Mouse (Mus musculus): ENCODE data around the gene Gria4. TPM values are rescaled to one million over a fixed set of nuclear protein-coding genes. Genes with fewer than 3 reads are reported as not detected.
"Not testable (repeated sequence)": the region's sequence is repeated elsewhere in the genome, so short reads cannot be mapped to it uniquely, and the experiment has no call there.

Gene Gria4
- total RNA-seq (2017): not detected in 2 replicates

DNA sequence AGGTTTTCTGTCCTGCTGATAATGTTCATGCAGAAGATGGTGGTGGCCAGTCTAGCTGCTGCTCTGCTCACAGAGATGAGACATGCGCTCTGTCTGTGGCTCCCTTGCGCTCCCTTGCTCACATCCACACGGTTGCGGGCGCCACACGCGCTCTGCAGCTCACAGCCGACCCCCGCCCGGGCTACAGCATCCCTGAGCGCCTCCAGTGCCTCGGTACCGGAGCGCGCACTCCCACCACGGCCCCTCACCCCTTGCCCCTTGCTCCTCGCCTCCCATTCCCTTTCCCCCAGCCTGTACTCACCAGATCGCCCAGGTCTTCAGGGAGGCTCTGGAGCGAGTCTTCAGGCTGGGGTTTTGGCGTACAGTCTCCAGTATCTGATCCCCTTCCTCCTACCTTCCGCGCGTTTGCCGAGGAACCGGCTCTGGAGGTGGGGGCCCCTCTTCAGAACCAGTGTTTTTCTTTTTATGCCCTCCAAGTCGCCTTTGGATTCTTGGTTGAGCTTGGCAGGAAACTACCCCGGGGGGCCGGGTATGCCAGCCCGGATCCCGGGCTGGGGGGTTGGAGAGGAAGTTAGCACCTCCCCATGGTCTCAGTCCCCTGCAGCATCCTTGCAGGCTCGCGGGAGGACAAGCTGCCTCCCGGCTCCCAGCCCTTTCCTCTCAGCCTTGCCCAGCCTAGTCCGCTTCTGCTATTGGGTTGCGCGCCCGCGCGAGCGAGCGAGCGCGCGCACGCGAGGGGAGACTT lies at the start of gene Gria4:
Gene Gria4 (minus strand): TSS at position 691 of the 745 bp plus-strand sequence.
- ATAC-seq (replicated peaks; ENCODE audit: low read depth, poor library complexity, severe bottlenecking): no peak

DNA sequence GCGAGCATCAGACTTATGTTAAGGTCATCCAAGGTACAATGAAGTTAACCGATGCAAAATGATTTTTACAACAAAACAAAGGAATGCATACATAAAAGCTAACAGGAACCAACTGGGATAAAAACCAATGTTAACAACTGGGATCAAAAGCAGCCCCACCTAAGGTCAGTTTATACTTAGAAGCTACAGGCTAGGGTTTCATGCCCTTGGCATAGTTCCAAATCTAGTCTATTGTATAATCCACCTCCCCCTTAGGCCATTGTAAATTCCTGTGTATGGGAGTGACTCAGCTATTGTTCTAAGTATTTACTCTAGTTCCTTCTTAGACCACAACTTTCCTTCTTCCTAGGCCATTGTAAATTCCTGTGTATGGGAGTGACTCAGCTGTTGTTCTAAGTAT lies 14.9 kb upstream of the Gria4 start:
- not testable (repeated sequence) for ATAC-seq (replicated peaks; ENCODE audit: low read depth, poor library complexity, severe bottlenecking)

DNA sequence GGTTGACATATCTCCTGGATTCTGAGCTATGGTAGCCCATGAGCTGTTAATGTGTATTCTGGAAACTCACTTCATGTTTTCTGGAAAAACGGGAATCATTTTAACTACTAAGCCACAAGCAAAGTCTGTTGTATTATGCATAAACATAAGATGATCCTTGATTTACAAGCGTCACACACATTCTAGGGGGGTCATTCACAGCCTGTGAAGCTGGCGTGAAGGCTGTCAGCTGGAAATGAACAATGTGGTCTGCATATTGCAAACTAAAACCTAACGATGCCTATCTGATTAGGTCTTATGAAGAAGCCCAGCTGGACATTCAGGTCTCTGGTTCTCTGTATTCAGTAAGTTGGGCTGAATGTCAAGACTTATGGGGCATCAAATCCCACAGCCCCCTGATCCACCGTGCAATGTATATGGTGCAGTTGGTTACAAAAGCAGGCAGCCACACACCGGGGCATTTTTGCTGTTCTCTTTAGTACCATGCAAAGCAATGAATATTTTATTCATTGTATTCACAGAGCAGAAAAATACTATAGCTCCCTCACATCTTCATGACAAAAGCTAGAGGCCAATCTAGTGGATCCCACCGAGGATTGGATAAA lies 7.2 kb upstream of the Gria4 start:
- ATAC-seq (replicated peaks; ENCODE audit: low read depth, poor library complexity, severe bottlenecking): no peak

DNA sequence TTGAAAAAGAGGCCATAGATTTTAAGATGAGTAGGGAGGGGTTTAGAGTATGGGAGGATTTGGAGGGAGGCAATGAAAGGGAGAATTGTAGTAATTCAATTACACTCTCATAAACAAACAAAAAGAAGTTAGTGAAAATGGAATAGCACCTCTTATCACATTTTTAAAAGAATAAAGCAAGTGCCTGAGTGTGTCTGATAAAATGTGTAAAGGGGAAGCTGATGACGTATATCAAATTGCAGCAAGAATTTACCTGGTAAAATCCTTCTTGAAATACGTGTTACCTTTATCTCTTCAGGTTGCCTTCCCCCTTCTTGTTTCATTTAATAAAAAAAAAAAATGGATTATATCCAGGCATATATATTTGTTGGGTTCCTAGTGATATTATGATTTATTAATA lies 1.4 kb upstream of the Gria4 start:
- ATAC-seq (replicated peaks; ENCODE audit: low read depth, poor library complexity, severe bottlenecking): no peak

DNA sequence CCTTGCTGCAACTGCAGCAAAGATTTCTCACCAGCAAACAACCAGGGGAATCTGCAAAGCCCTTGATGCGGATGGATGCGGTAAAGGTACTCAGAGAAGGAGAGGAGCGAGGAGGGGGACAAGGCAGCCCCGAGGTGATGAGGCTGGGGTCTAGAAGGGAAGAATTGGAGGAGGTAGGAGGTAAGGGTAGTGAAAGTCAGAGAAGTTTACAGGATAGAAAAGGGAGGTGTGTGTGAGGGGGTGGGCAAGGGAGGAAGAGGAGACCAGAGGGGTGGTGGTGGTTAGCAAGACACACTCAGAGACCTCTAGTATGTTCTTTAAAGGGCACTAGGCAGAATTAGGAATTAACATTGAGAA lies 233 bp upstream of the Gria4 start:
- no peak for ATAC-seq (replicated peaks; ENCODE audit: low read depth, poor library complexity, severe bottlenecking)

DNA sequence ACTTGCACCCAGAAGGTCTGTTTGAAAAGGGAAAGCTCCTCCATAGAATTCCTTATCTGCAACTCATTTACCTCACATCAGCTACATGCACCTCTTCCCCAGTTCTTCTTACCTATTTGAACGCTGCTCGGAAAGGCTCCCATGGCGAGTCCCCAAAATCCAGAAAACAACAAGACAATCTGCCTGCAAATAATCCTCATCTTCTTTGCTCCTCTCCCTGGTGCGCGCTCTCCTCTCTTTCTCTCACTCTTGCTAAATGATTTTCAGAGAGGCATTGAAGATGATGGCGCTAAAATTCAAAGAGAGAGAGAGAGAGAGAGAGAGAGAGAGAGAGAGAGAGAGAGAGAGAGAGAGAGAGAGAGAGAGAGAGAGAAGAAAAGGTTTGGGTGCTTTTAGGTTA lies 959 bp downstream of the Gria4 start:
- no peak for ATAC-seq (replicated peaks; ENCODE audit: low read depth, poor library complexity, severe bottlenecking)

DNA sequence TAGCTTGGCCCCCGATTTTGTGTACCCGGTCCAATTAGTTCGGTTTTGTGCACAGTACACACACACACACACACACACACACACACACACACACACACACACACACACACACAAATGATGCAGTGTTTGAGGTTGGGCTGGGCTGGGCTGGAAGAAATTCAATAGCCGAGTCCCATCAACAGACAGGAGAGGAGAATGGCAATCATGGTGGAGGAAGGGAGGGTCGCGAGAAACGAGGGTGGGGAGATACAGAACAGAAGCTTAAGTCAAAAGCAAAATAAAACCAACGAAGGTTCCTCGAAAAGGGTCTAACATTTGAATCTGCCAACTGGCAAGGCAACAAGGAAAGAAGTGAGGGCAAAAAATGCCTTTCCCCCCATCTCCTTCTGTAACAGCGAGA lies 1.6 kb downstream of the Gria4 start:
- ATAC-seq (replicated peaks; ENCODE audit: low read depth, poor library complexity, severe bottlenecking): no peak

DNA sequence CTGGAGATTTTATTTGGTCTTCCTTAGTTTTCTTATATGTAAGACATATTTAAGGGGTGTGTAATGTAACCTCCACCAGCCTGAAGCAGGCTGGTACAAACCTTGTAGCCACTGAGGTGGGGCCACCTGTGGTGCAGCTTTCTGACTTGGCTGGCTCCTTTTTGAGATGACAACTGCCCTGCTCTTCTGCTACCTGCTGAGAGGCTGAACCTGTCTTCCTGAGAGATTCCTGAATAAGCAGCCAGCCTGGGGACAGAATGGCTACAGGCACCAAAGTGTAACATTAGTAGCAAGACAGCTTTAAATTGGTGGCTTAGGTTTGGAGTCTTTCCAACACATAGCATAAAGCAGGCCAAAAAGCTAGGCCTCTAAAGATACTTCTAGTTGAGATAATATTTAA lies 46.6 kb downstream of the Gria4 start:
- ATAC-seq (replicated peaks; ENCODE audit: low read depth, poor library complexity, severe bottlenecking): not testable (repeated sequence)

DNA sequence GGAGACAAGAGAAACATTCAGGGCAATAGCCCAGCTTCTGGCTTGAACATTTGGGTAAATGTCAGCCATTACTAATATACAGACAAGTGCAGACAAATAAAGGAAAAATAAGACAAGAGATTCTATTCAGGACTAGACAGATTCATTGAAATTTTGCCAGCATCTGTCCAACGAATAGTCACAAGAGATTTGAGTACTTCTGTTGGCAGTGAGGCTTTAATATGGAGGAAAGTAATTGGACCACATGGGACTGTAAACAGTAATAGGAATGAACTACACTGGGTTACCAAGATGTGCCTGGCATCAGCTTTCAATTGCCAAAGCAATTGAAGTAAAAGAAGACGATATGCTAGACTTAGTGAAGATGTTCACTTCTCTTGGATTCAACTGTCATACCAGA lies 81.9 kb downstream of the Gria4 start:
- ATAC-seq (replicated peaks; ENCODE audit: low read depth, poor library complexity, severe bottlenecking): no peak

DNA sequence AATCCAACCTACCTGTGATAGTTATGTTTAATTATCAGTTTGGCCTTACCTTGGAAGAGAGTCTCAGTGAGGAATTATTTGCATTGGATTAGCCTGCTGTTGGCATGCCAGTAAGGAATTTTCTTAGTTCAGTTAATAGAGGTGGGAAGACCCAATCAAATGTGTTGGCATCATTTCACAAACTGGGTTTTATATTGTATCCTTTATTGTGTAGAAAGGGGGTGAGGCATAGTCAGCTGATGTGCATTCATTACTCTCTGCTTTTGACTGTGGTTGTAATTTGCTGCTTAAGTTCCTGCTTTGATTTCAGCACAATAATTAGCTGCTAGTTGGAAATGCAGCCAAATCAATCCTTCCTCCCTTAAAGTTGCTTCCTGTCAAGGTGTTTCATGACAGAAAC lies 83.7 kb downstream of the Gria4 start:
- ATAC-seq (replicated peaks; ENCODE audit: low read depth, poor library complexity, severe bottlenecking): no peak

DNA sequence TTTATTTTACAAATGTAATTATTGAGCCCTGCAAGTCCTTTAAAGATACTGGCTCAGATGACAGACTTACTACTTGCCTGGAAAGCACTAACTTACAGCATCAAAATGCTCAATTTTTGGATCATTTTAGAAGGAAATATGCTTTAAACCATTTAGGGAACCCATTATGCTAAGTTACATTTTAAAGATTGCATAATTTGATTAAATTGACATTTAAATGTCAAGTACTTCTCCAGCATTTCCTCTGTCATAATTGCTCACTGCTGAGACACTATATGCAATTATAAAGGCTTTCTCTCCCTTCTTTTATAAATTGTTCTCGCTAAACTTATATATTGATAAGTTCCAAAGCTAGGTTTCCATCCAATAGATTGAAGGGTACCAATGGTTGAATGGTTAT lies 108.9 kb downstream of the Gria4 start:
- no peak for ATAC-seq (replicated peaks; ENCODE audit: low read depth, poor library complexity, severe bottlenecking)

DNA sequence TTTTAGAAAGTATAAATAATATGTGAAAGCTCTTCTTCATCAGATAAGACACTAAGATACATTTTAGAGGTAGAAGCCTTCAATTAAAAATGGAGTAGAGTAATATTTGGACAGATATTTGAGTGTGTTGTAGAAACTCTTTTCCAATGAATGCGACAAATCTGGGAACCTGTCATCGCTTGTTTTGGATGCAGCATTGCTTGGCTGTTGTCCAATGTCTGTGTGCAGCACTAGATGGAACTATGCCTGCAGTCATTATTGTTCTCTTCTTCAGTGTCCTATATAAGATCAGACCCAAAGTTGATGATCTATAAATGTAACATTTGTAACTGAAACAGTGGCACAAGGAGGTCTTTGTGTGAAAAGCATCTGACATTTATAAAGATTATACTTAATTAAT lies 115.8 kb downstream of the Gria4 start:
- no peak for ATAC-seq (replicated peaks; ENCODE audit: low read depth, poor library complexity, severe bottlenecking)

DNA sequence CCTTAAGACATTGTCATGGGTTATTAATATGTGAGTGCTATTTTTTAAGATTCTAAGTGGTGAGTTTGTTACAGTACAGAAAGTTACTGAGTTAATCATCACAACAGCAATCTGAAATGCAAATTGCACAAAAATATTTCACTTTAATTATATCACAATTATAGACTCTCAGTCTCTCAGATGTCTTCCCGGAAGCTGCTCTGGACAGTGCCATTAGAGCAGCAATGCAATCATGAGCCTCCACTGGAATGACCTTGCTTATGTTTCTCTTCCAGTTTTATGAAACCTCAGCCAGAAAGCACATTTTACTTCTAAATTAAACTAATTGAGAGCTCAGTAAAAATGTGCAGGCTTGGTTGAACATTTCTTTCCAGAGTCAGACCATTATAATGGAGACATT lies 116.9 kb downstream of the Gria4 start:
- no peak for ATAC-seq (replicated peaks; ENCODE audit: low read depth, poor library complexity, severe bottlenecking)

DNA sequence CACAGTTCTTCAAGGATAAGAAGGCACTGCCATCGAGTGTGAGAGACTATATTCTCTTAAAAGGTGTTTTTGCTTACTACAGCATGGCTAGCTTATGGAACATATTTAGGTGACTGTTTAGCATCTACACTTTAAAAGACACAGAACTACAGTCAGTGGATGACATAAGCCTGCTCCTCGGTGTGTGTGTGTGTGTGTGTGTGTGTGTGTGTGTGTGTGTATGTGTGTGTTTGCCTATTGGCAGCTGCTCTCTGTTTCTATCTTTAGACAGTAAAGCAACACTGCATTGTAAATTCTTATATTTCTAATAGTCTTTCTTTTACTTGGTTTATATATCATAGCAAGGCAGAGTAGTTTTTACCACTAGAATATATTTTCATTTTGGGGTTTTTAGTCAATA lies 130.3 kb downstream of the Gria4 start:
- no peak for ATAC-seq (replicated peaks; ENCODE audit: low read depth, poor library complexity, severe bottlenecking)

DNA sequence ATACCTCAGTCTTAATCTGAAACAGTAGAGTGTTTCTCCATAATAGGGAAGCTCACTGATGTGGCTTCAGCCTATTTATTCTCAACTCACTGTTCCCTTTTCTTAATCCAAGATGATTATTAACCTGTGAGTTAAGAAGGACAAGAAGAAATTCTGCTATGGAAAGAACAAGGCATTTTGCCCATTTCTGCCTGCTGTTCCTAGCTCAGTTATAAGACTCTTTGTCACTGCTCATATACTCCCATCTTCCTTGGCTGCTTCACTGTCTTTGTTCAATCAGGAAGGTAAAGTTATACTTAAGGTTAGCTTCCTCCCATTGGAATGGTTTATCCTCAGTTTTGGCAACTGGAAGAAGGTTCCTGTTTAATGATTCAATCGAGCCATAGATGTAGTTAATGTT lies 133.6 kb downstream of the Gria4 start:
- ATAC-seq (replicated peaks; ENCODE audit: low read depth, poor library complexity, severe bottlenecking): no peak

DNA sequence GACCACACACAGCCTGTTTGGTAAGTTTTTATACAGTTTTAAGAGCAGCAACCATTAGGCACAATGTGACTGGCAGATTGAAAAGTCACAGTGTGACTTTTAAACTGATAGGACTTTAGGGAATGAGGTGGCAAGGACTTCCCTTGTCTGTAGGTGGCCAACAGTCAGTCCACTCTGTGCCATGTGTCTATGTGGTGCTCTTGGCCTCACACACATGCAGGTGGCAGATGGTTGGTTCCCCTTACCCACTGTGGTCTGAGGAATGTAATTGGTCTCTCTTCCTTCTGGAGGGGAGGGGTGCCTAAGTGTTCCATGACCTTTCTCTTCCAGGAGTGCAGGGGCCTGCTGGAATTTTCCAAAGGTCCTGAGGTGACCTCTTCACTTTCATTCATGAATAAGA lies 137.1 kb downstream of the Gria4 start:
- no peak for ATAC-seq (replicated peaks; ENCODE audit: low read depth, poor library complexity, severe bottlenecking)

DNA sequence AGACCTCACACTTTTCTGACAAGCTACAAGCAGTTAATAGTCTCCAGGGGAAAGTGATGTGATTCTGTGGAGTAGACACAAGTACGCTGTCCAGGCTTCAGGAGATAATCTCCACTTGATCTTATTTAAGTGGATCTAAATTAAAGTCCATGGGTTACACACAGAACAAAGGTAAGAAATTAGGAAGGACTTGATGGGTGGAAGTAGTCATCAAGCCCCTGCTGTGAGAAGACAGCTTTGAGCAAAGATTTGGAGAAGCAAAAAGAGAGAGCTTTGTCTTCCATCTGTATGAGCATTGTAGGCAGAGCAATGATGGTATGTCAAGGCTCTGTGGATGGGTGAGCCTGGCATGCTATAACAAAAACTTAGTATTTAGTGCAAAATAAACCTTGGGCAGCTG lies 141.7 kb downstream of the Gria4 start:
- ATAC-seq (replicated peaks; ENCODE audit: low read depth, poor library complexity, severe bottlenecking): no peak

DNA sequence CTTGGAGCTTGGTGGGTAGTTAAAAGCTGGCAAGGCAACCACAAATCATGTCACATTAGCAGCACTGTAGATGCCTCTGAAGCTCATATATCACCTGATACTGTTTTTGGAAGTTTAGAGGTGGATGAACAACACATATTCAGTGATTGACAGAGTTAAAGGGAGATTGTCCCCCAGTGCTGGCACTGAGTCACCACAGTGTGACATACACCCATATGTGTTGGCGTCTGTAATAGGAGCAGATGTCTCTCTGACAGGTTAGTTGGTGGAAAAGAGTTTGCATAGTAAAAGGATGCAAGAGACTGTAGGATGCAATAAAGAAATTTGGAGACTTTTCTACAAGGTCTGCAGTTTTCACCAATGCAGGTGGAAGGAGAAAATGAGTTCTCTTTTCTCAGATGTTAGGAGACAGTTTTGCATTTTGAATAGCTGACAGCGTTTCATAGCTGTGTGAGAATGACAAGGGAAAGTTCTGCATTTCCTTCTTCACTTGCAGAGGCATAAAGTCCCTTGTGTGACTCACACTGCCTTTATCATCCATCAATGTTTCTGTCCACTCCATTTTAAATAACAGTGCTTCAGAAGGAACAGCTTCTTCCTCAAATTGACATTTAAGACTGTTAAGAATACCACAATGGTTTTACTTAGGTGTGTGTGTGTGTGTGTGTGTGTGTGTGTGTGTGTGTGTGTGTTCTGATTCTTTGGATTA lies 156.7 kb downstream of the Gria4 start:
- ATAC-seq (replicated peaks; ENCODE audit: low read depth, poor library complexity, severe bottlenecking): no peak

DNA sequence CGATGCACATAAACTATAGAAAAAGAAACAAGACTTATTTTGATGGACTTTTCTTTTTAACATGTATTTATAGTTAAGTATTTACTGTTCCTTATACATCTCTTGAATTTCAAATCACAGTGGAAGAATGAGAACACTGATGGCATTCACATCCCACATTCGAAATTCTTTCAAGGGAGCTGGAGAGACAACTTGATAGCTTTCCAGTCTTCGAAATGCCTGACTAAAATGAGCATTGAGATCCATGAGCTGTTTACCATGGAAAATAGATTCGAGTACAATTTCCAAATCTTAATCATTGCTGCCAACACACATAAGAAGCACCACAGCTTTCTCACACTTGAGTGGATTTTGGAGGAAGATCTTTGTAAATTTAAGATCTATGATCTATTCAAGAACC lies 164.1 kb downstream of the Gria4 start:
- ATAC-seq (replicated peaks; ENCODE audit: low read depth, poor library complexity, severe bottlenecking): no peak

DNA sequence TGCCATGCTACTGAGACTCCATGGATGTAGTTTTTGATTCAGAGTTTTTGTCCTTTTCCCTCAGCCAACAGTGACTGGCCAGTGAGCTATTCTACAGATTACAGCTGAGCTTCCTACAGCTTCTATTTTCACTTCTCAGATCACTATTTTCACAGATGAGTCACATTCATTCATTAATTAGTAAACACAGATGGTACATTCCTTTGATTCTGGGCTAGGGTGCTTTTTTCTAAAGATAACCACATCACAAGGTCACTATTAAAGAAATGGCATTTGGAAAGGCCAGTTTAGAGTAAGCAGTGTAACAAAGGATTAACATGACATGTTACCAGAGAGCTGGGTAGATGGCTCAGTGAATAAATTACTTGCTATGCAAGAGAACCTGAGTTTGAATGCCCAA lies 180.7 kb downstream of the Gria4 start:
- ATAC-seq (replicated peaks; ENCODE audit: low read depth, poor library complexity, severe bottlenecking): no peak

DNA sequence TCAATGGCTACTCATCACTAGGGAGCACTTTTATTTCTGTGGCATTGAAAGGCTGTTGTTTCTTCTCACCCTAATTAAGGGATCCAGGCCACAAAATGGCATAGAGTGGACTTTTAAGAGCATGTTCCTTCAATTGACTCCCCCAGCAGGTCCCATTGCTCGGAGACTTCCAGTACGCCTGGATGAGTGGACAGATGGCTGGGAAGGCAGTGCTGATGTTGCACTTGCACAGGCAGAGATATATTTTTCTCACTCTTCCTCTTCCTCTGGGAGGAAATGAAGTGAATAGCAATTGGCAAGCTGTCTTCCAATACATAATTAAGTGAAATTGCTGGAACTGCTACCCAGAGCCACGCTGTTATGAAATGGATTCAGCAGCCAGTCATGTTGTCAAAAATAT lies 190.7 kb downstream of the Gria4 start:
- ATAC-seq (replicated peaks; ENCODE audit: low read depth, poor library complexity, severe bottlenecking): no peak

DNA sequence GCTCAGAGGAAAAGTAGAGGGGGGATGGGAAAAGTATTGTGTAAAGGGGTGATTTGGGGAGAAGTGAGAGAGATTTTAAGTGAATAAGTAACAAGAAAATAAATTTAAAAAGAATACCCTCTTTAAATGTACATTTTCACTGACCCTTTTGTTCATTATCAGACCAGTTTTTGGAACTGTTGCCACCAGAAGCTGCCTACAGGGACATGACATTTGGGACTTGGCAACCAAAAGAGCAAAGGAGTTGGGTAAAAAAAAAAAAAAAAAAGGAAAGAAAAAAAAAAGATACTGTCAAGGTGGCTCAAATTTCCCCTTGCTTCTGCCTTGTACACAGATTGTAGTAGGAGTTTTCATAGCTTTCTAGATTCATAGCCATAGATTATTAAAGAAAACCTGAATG lies 191.8 kb downstream of the Gria4 start:
- no peak for ATAC-seq (replicated peaks; ENCODE audit: low read depth, poor library complexity, severe bottlenecking)

All from common myeloid progenitor, adult 5-6 weeks (primary cell).